In genomic region chr5:140649881-140650414, GRCm38 (mm10) we compare ENCODE assay signal across 12 mouse cellular contexts. TPM values are rescaled to one million over a fixed set of nuclear protein-coding genes. Genes with fewer than 3 reads are reported as not detected.
DNase-seq lines count a peak whose midpoint lies in the region; ATAC-seq lines count a peak whose summit lies in the region.
"Had no signal": no experiment of that assay in that cellular context is flagged by ENCODE, and none has a peak within 500 bp of the region (broad histone marks: within the 10 kb centered on the region; RNA-seq: fewer than 3 reads in every experiment).

No protein-coding gene starts in this region.

- no peak overlapping the region for H3K4me3 ChIP-seq in heart, embryonic 15.5 days
- H3K4me3 ChIP-seq in embryonic facial prominence, embryonic 14.5 days (ENCODE audit: low read depth, low read length): no peak overlapping the region
- no peak overlapping the region for H3K4me3 ChIP-seq in intestine, embryonic 15.5 days (replicated peaks)
- H3K4me3 ChIP-seq in midbrain, embryonic 15.5 days: peak overlapping the region; percentile 89; the same call in 1 of the 2 replicates

- DNase-seq in heart, adult 8-10 months (ENCODE audit: low spot score): no peak
- DNase-seq in embryonic facial prominence, embryonic 14.5 days (ENCODE audit: low spot score): no peak
- DNase-seq in frontal cortex, postnatal 36 days (ENCODE audit: low spot score in 2 of 2): no peak
- no peak for DNase-seq in ovary, postnatal 36 days (ENCODE audit: low spot score)
- DNase-seq in testis, postnatal 10 days (ENCODE audit: low spot score): no peak
- DNase-seq: adrenal gland, adult 8-10 months; gastrocnemius, postnatal 25 days; spleen, adult 18-20 months had no signal

- no peak for ATAC-seq in heart, embryonic 15.5 days (replicated peaks; ENCODE audit: insufficient number of reproducible peaks, insufficient read depth, low FRiP score, low read depth)
- ATAC-seq in embryonic facial prominence, embryonic 14.5 days (ENCODE audit: low read depth): no peak
- no peak for ATAC-seq in intestine, embryonic 15.5 days
- no peak for ATAC-seq in midbrain, embryonic 15.5 days (replicated peaks)

- WGBS in heart, embryonic 15.5 days: 69% methylated on average over 7 of the region's 7 CpGs
- WGBS in embryonic facial prominence, embryonic 14.5 days: 49% methylated on average over 7 of the region's 7 CpGs
- 71% methylated on average over 7 of the region's 7 CpGs for WGBS in intestine, embryonic 15.5 days
- 62% methylated on average over 7 of the region's 7 CpGs for WGBS in midbrain, embryonic 15.5 days

- H3K4me2 ChIP-seq in heart, embryonic 15.5 days: peak overlapping the region; percentile 87; the same call in 1 of the 2 replicates
- H3K4me2 ChIP-seq in embryonic facial prominence, embryonic 14.5 days (ENCODE audit: low read depth, low read length): peak overlapping the region; percentile 91
- H3K4me2 ChIP-seq in intestine, embryonic 15.5 days (replicated peaks): peak overlapping the region; percentile 91
- H3K4me2 ChIP-seq in midbrain, embryonic 15.5 days: peak overlapping the region; percentile 61

- no peaks in the 10 kb centered on the region for H3K9me3 ChIP-seq in heart, embryonic 15.5 days (replicated peaks)
- no peaks in the 10 kb centered on the region for H3K9me3 ChIP-seq in embryonic facial prominence, embryonic 14.5 days (ENCODE audit: control insufficient read depth, low read length)
- H3K9me3 ChIP-seq in intestine, embryonic 15.5 days: no peaks in the 10 kb centered on the region
- H3K9me3 ChIP-seq in midbrain, embryonic 15.5 days: no peaks in the 10 kb centered on the region

- H3K9ac ChIP-seq in heart, embryonic 15.5 days: no peak overlapping the region
- no peak overlapping the region for H3K9ac ChIP-seq in embryonic facial prominence, embryonic 14.5 days (ENCODE audit: low read depth, low read length)
- peak overlapping the region; percentile 33; the same call in 1 of the 2 replicates for H3K9ac ChIP-seq in intestine, embryonic 15.5 days
- 0 out of 2 replicates have a peak overlapping the region, but pooled peaks have one; percentile 37 for H3K9ac ChIP-seq in midbrain, embryonic 15.5 days

- H3K27me3 ChIP-seq in heart, embryonic 15.5 days: no peaks in the 10 kb centered on the region
- no peaks in the 10 kb centered on the region for H3K27me3 ChIP-seq in embryonic facial prominence, embryonic 14.5 days (replicated peaks; ENCODE audit: control insufficient read depth, insufficient read depth, low read length)
- H3K27me3 ChIP-seq in intestine, embryonic 15.5 days (replicated peaks): no peaks in the 10 kb centered on the region
- H3K27me3 ChIP-seq in midbrain, embryonic 15.5 days (replicated peaks): no peaks in the 10 kb centered on the region

- no peak overlapping the region for H3K27ac ChIP-seq in heart, embryonic 15.5 days
- no peak overlapping the region for H3K27ac ChIP-seq in embryonic facial prominence, embryonic 14.5 days (replicated peaks; ENCODE audit: low read depth, low read length)
- no peak overlapping the region for H3K27ac ChIP-seq in intestine, embryonic 15.5 days
- H3K27ac ChIP-seq in midbrain, embryonic 15.5 days: peak overlapping the region; percentile 86

- peaks cover 61% of the 10 kb centered on the region for H3K4me1 ChIP-seq in heart, embryonic 15.5 days (replicated peaks)
- H3K4me1 ChIP-seq in embryonic facial prominence, embryonic 14.5 days (ENCODE audit: control insufficient read depth, insufficient read depth, low read length): peaks cover 24% of the 10 kb centered on the region
- H3K4me1 ChIP-seq in intestine, embryonic 15.5 days (replicated peaks): peaks cover 49% of the 10 kb centered on the region
- peaks cover 39% of the 10 kb centered on the region for H3K4me1 ChIP-seq in midbrain, embryonic 15.5 days

- H3K36me3 ChIP-seq in heart, embryonic 15.5 days: no peaks in the 10 kb centered on the region
- H3K36me3 ChIP-seq in embryonic facial prominence, embryonic 14.5 days (ENCODE audit: control insufficient read depth, insufficient read depth, low read length): peaks cover 10% of the 10 kb centered on the region; the same call in 1 of the 2 replicates
- H3K36me3 ChIP-seq in intestine, embryonic 15.5 days: 0 out of 2 replicates have a peak, but pooled peaks cover 7% of the 10 kb centered on the region
- no peaks in the 10 kb centered on the region for H3K36me3 ChIP-seq in midbrain, embryonic 15.5 days (replicated peaks)

RNA-seq across cellular contexts. Expression of gene Ttyh3, which starts 1.1 kb away (rescaled TPM):
- polyA plus RNA-seq in heart, embryonic 15.5 days (2015; fragmentation: Nextera tagmentation; extraction: Ambion mirVana): 20.3 and 28.9 TPM in 2 replicates
- total RNA-seq in heart, adult 8-10 months (2022): 10 to 100 TPM in 2 of 4 experiments, 1 to 10 TPM in 2; 8.8 to 11.5 (median 9.9) TPM
- 47.5 and 50.5 TPM in 2 replicates for polyA plus RNA-seq in embryonic facial prominence, embryonic 14.5 days (2014; fragmentation: Nextera tagmentation; extraction: Ambion mirVana)
- 34.5 and 34.7 TPM in 2 replicates for polyA plus RNA-seq in intestine, embryonic 15.5 days (2015; fragmentation: Nextera tagmentation; extraction: Ambion mirVana)
- 80.3 and 84.2 TPM in 2 replicates for polyA plus RNA-seq in midbrain, embryonic 15.5 days (2015; fragmentation: Nextera tagmentation; extraction: Ambion mirVana)

RNA-seq across cellular contexts. Expression of gene Lfng, which starts 42.8 kb away (rescaled TPM):
- 5.0 and 7.9 TPM in 2 replicates for polyA plus RNA-seq in heart, embryonic 15.5 days (2015; fragmentation: Nextera tagmentation; extraction: Ambion mirVana)
- 1 to 10 TPM; 6.0 to 8.3 (median 6.9) TPM for total RNA-seq in heart, adult 8-10 months (2022)
- polyA plus RNA-seq in embryonic facial prominence, embryonic 14.5 days (2014; fragmentation: Nextera tagmentation; extraction: Ambion mirVana): 24.6 and 27.9 TPM in 2 replicates
- polyA plus RNA-seq in intestine, embryonic 15.5 days (2015; fragmentation: Nextera tagmentation; extraction: Ambion mirVana): 14.8 and 16.0 TPM in 2 replicates
- 20.4 and 21.8 TPM in 2 replicates for polyA plus RNA-seq in midbrain, embryonic 15.5 days (2015; fragmentation: Nextera tagmentation; extraction: Ambion mirVana)
- total RNA-seq: CH12.LX had no signal

RNA-seq across cellular contexts. Expression of gene Iqce, which starts 52.2 kb away (rescaled TPM):
- polyA plus RNA-seq in heart, embryonic 15.5 days (2015; fragmentation: Nextera tagmentation; extraction: Ambion mirVana): 8.2 and 10.0 TPM in 2 replicates
- total RNA-seq in heart, adult 8-10 months (2022): 1 to 10 TPM; 4.5 to 7.8 (median 5.6) TPM
- polyA plus RNA-seq in embryonic facial prominence, embryonic 14.5 days (2014; fragmentation: Nextera tagmentation; extraction: Ambion mirVana): 17.2 and 25.1 TPM in 2 replicates
- 18.8 and 19.4 TPM in 2 replicates for polyA plus RNA-seq in intestine, embryonic 15.5 days (2015; fragmentation: Nextera tagmentation; extraction: Ambion mirVana)
- 27.4 and 32.2 TPM in 2 replicates for polyA plus RNA-seq in midbrain, embryonic 15.5 days (2015; fragmentation: Nextera tagmentation; extraction: Ambion mirVana)

RNA-seq across cellular contexts. Expression of gene Brat1, which starts 54.9 kb away (rescaled TPM):
- polyA plus RNA-seq in heart, embryonic 15.5 days (2015; fragmentation: Nextera tagmentation; extraction: Ambion mirVana): 12.2 and 16.9 TPM in 2 replicates
- 1 to 10 TPM; 6.7 to 8.2 (median 7.8) TPM for total RNA-seq in heart, adult 8-10 months (2022)
- polyA plus RNA-seq in embryonic facial prominence, embryonic 14.5 days (2014; fragmentation: Nextera tagmentation; extraction: Ambion mirVana): 17.8 and 21.7 TPM in 2 replicates
- 18.9 and 20.3 TPM in 2 replicates for polyA plus RNA-seq in intestine, embryonic 15.5 days (2015; fragmentation: Nextera tagmentation; extraction: Ambion mirVana)
- 25.4 and 25.9 TPM in 2 replicates for polyA plus RNA-seq in midbrain, embryonic 15.5 days (2015; fragmentation: Nextera tagmentation; extraction: Ambion mirVana)

Comparison
In these comparisons a context has a peak if more than half of its experiments do, and no peak if none do; other contexts are left out.
1. H3K9ac ChIP-seq: peak in intestine, embryonic 15.5 days (single experiment) and midbrain, embryonic 15.5 days (single experiment); none in heart, embryonic 15.5 days (single experiment) and embryonic facial prominence, embryonic 14.5 days (single experiment).
2. Peak in every context shown above with its lines, with median percentiles within 50 percentile points of each other: H3K4me2 ChIP-seq.